In the genomic region with DNA sequence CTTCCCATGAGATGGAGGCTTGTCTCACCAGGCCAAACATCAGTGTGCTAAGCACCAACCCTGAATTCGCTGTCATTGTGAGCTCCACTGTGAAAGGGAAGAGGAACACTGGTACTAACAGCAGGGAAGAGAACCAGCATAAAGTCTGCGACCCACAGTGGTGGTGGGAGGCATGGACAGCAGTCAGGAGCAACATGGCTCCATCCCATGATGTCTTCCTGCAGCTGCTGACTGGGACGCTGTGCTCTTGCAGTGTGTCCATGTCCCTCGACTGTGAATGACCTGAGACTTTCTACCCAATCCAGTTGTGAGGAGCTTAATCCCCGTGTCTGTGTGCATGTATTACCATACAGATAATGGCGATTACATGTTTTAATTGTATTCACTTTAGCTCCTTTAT, we compare ENCODE assay signal across 18 mouse cellular contexts.
A peak's percentile ranks its signal among the peaks of the same experiment; 100 is the strongest.
DNase-seq lines count a peak whose midpoint lies in the region; ATAC-seq lines count a peak whose summit lies in the region.
"Had no signal": no experiment of that assay in that cellular context is flagged by ENCODE, and none has a peak within 500 bp of the region (broad histone marks: within the 10 kb centered on the region; RNA-seq: fewer than 3 reads in every experiment).

No protein-coding gene starts in this region.

- WGBS in forebrain, embryonic 13.5 days: 66% methylated on average over 6 of the region's 6 CpGs

- DNase-seq in kidney, postnatal 10 days: peak; percentile 13
- DNase-seq in kidney, adult 11 months: no peak
- peak; percentile 3 for DNase-seq in ES-CJ7 (ENCODE audit: low read depth, low spot score)
- peak; percentile 58 for DNase-seq in mesoderm, embryonic 11.5 days (ENCODE audit: low read depth, low spot score)
- DNase-seq in ovary, postnatal 14 days (ENCODE audit: low spot score): no peak
- DNase-seq in heart, postnatal 4 days: no peak
- DNase-seq: cerebellum, adult 9-10 months; heart, adult 18-20 months; kidney, adult 9 months; lung, embryonic 14.5 days; thymus, postnatal 14 days had no signal

- H3K36me3 ChIP-seq in forebrain, embryonic 13.5 days (ENCODE audit: poor library complexity, severe bottlenecking): no peaks in the 10 kb centered on the region
- H3K36me3 ChIP-seq: heart, embryonic 15.5 days; limb, embryonic 10.5 days had no signal

- peak; percentile 50; the same call in 1 of the 2 replicates for ATAC-seq in forebrain, embryonic 13.5 days

- H3K27ac ChIP-seq in forebrain, embryonic 13.5 days: no peak overlapping the region
- H3K27ac ChIP-seq: heart, embryonic 15.5 days; limb, embryonic 10.5 days; macrophage; stomach, postnatal 0 days had no signal

- no peak overlapping the region for H3K4me2 ChIP-seq in forebrain, embryonic 13.5 days
- H3K4me2 ChIP-seq: heart, embryonic 15.5 days; liver, embryonic 11.5 days; lung, embryonic 14.5 days had no signal

- no peak overlapping the region; the same call in 1 of the 2 replicates for H3K9ac ChIP-seq in forebrain, embryonic 13.5 days
- H3K9ac ChIP-seq: heart, embryonic 15.5 days; lung, embryonic 14.5 days had no signal

- no peaks in the 10 kb centered on the region for H3K27me3 ChIP-seq in forebrain, embryonic 13.5 days
- H3K27me3 ChIP-seq: heart, embryonic 15.5 days had no signal

- H3K4me3 ChIP-seq in forebrain, embryonic 13.5 days: no peak overlapping the region
- H3K4me3 ChIP-seq: heart, embryonic 15.5 days; limb, embryonic 10.5 days; myocyte had no signal

- peaks cover 17% of the 10 kb centered on the region for H3K4me1 ChIP-seq in forebrain, embryonic 13.5 days

- H3K9me3 ChIP-seq in forebrain, embryonic 13.5 days (replicated peaks): no peaks in the 10 kb centered on the region
- H3K9me3 ChIP-seq: heart, embryonic 15.5 days; limb, embryonic 10.5 days had no signal

Comparison
In these comparisons a context has a peak if more than half of its experiments do, and no peak if none do; other contexts are left out.
1. DNase-seq: peak in kidney, postnatal 10 days (single experiment), ES-CJ7 (single experiment) and mesoderm, embryonic 11.5 days (single experiment); none in kidney, adult 11 months (single experiment), ovary, postnatal 14 days (single experiment) and heart, postnatal 4 days (single experiment).